Mouse (Mus musculus) T-helper 17 cell (primary cell): ENCODE measurements at regions not wholly inside any gene's neighbourhood (a gene's known extent, or its start where the extent isn't known, plus 50 kb on each side); places are given as distances from the start of the nearest gene placed in this dataset.

Experiments used
- in situ Hi-C, 2 experiments: fragments of 300-600 bp; cut with MboI, MseI; formaldehyde crosslinking; loops; 1 replicate in 1 of 2; 2 replicates in 1 of 2; pipeline ENCODE4 v1.15.1; 2025; ENCODE audit warnings: high pct_unique_total_duplicates in 2 of 2

GRCm38 (mm10) chr12:71704431-71704830 is 126.4 kb upstream of the Daam1 start:
- in situ Hi-C loops: loop anchor here (10.0 to 25.0 kb wide), 3 partner anchors 517 to 1420 kb away; no protein-coding TSS in a partner anchor

GRCm38 (mm10) chr12:71707727-71708369 is 123.0 kb upstream of the Daam1 start:
- in situ Hi-C loops: loop anchor here (10.0 to 25.0 kb wide), 3 partner anchors 521 to 1423 kb away; no protein-coding TSS in a partner anchor

- in situ Hi-C loops: loop anchor here (25.0 kb wide), 2 partner anchors 527 to 552 kb away; no protein-coding TSS in a partner anchor
Measured at GRCm38 (mm10) chr12:71714606-71715005, 116.3 kb upstream of the Daam1 start.

GRCm38 (mm10) chr12:71718412-71718811 is 112.5 kb upstream of the Daam1 start:
- in situ Hi-C loops: loop anchor here (25.0 kb wide), 2 partner anchors 531 to 556 kb away; no protein-coding TSS in a partner anchor

- in situ Hi-C loops: loop anchor here (25.0 kb wide), 2 partner anchors 532 to 557 kb away; no protein-coding TSS in a partner anchor
Measured at GRCm38 (mm10) chr12:71718911-71719310, 112.0 kb upstream of the Daam1 start.

GRCm38 (mm10) chr12:71725140-71725539 is 105.7 kb upstream of the Daam1 start:
- in situ Hi-C loops: no loop called here

GRCm38 (mm10) chr12:71725713-71726336 is 105.1 kb upstream of the Daam1 start:
- in situ Hi-C loops: no loop called here

- in situ Hi-C loops: no loop called here
Measured at GRCm38 (mm10) chr12:71743345-71743744, 87.5 kb upstream of the Daam1 start.

GRCm38 (mm10) chr12:71746011-71746410 is 84.9 kb upstream of the Daam1 start:
- in situ Hi-C loops: no loop called here

GRCm38 (mm10) chr12:71747386-71747785 is 83.5 kb upstream of the Daam1 start:
- in situ Hi-C loops: no loop called here

- in situ Hi-C loops: no loop called here
Measured at GRCm38 (mm10) chr12:71747831-71748368, 83.0 kb upstream of the Daam1 start.

- in situ Hi-C loops: no loop called here
Measured at GRCm38 (mm10) chr12:71748731-71749130, 82.1 kb upstream of the Daam1 start.

GRCm38 (mm10) chr12:71749668-71750067 is 81.2 kb upstream of the Daam1 start:
- in situ Hi-C loops: loop anchor here (25.0 kb wide), 1 partner anchor 663 kb away; the partner anchor contains the start of gene Rtn1 (in 2 of the 2)

- in situ Hi-C loops: loop anchor here (25.0 kb wide), 1 partner anchor 660 kb away; the partner anchor contains the start of gene Rtn1 (in 2 of the 2)
Measured at GRCm38 (mm10) chr12:71752741-71753260, 78.1 kb upstream of the Daam1 start.

GRCm38 (mm10) chr12:71753276-71753675 is 77.6 kb upstream of the Daam1 start:
- in situ Hi-C loops: loop anchor here (25.0 kb wide), 1 partner anchor 659 kb away; the partner anchor contains the start of gene Rtn1 (in 2 of the 2)

- in situ Hi-C loops: loop anchor here (5.0 to 25.0 kb wide), 2 partner anchors 494 to 649 kb away; partner anchors contain the start of gene Rtn1 (in 2 of the 2)
Measured at GRCm38 (mm10) chr12:71763194-71763593, 67.7 kb upstream of the Daam1 start.

GRCm38 (mm10) chr12:71766086-71766485 is 64.8 kb upstream of the Daam1 start:
- in situ Hi-C loops: loop anchor here (5.0 to 25.0 kb wide), 3 partner anchors 281 to 646 kb away; partner anchors contain the start of gene Rtn1 (in 2 of the 2)

- in situ Hi-C loops: loop anchor here (5.0 to 25.0 kb wide), 3 partner anchors 281 to 646 kb away; partner anchors contain the start of gene Rtn1 (in 2 of the 2)
Measured at GRCm38 (mm10) chr12:71766636-71767035, 64.2 kb upstream of the Daam1 start.

- in situ Hi-C loops: loop anchor here (5.0 to 25.0 kb wide), 3 partner anchors 279 to 644 kb away; partner anchors contain the start of gene Rtn1 (in 2 of the 2)
Measured at GRCm38 (mm10) chr12:71767896-71768295, 63.0 kb upstream of the Daam1 start.

- in situ Hi-C loops: loop anchor here (5.0 to 25.0 kb wide), 3 partner anchors 279 to 644 kb away; partner anchors contain the start of gene Rtn1 (in 2 of the 2)
Measured at GRCm38 (mm10) chr12:71768471-71768870, 62.4 kb upstream of the Daam1 start.

GRCm38 (mm10) chr12:71768890-71769289 is 62.0 kb upstream of the Daam1 start:
- in situ Hi-C loops: loop anchor here (5.0 to 25.0 kb wide), 3 partner anchors 278 to 643 kb away; partner anchors contain the start of gene Rtn1 (in 2 of the 2)
